Mouse (Mus musculus) fat pad, adult 2 months (tissue): Measurements from ENCODE around the gene Kcnmb4.

Source experiments
- DNase-seq: peaks from one replicate; pipeline ENCODE4 v3.0.0-alpha.2; 2011; ENCODE audit warnings: low read depth, low spot score; ENCODE audit errors: extremely low read depth

Gene Kcnmb4

DNA sequence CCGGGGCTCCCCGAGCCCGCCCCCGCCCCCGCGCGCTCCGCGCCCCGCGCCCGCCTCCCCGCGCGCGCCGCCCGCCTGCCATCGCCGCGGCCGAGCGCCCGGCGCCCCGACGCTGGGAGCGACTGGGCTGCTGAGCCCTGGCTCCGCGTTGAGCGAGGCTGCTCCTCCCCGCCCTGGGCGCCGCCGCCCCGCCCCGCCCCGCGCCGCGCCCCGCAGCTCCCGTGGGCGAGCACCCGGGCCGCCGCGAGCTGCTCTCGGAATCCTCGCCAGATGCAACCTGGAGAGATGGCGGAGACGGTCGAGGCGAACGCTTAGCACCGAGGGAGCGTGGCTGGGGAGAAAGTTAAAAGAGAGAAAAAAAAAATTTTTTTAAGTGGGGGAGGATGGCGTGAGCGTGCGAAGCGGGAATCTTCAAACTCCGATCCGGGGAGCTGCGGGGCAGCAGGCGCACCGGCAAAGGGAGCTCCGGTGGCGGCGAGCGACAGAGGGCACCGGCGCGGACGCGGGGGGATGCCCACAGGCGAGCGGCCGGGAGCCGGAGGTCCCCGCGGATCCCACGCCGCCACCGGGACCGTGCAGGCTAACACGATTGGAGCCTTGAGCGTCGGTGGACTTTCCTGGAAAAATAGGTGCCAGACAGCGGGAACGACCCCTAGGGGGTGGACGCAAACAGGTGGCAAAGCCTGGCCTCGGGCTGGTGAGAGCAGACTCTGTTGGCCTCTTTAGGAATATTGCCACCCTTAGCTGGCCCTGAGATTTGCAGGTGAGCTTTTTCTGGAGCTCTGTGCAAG lies at the start of gene Kcnmb4:
Gene Kcnmb4, minus strand, starts transcription at position 120 of the 791 bp plus-strand sequence.
- DNase-seq: no peak

DNA sequence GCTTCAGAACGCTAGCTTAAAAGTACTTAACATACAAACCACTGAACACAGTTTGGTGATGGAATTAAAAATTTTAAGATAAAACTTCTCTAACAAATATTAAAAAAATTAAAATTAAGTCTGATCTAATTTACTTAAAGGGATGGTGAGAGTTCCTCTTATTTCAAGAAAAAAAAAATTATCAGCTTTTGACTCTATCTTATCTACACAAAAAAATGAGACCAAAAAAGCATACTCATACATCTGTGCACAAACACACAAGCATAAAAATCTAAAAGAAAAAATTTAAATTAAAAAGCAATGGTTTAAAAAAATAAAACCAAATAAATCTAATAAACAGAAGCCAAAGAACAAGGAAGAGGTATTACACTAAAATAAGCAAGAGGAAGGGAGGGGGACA lies 45.9 kb upstream of the Kcnmb4 start:
- DNase-seq: no peak

DNA sequence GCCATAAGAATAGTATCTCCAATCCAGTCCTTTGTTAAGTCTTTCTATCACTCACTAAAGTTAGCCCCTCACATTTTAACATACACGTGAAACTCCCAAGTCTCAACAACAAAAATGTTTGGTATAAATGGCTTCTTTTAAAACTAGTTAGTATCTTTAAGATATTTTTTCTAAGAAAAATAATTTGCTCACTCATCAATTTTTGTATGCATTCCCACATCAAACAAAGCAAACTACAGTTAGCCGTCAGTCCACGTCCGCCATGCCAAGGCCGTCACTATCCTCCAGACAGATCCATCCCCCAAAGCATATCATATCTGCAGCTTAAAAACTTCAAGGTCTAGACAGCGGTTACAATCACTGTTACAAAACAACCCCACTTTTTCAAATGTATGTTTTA lies 41.9 kb upstream of the Kcnmb4 start:
- DNase-seq: no peak

DNA sequence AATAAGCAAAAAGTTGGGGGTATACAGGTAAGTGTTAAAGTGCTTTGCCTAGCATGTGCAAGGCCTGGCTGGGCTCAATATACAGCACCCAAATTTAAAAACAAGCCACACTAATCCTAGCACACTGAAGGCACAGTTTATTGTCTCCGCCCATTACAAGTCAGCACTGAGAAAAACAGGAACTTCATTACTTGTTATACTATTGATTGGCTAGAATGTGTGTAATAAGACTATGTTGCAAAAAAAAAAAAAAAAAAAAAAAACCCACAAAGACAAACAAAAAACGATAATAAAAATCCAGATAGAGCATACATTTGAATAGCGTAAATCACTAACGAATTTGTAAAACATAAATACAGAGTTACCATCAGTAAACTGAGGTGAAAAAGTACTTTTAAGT lies 41.5 kb upstream of the Kcnmb4 start:
- no peak for DNase-seq

DNA sequence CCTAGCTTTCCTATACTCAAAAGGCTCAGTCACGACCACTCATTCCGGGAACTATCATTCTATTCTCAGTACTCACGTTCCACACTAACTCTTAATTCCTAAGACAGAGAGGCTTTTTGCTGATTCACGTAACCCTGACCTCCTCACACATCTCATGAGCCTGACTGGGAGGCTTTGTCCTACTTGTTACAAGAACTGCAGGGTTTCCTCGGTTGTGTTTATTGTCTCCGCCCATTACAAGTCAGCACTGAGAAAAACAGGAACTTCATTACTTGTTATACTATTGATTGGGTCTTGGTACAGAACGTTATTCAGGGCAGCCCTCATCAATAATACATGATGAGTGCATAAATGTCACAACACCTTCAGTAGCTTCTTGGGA lies 39.6 kb upstream of the Kcnmb4 start:
- DNase-seq: no peak

DNA sequence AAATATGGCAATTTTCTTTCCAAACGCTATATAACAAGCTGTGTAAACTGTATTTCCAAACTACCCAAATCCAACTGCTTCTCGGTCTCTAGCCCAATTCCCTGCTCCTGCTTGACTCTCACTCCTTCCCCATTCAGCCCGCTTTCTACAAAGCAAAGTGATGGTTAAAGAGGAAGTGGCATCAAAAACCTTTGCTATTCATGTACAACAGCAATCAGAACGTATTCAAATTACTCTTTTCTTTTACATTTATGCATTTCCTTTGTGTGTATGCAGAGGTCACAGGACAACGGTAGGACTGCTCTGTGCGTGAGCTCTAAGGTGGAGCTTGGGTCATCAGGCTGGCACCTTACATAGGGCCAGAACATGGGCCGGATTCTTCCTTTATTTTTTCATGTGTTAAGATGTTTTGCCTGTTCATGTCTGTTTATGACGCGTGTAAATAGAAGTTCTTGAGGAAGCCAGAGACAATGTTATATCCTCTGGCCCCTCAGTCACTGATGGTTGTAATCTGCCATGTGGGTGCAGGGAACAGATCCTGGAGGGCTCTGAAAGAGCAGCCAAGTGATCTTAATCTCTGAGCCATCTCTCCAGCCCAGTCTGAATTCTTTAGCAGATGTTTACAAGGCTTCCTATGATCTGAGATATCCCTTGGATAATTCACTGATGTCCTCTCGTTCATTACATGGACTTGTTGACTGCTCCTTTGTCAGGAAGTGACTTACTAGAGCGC lies 39.0 kb upstream of the Kcnmb4 start:
- DNase-seq: no peak

DNA sequence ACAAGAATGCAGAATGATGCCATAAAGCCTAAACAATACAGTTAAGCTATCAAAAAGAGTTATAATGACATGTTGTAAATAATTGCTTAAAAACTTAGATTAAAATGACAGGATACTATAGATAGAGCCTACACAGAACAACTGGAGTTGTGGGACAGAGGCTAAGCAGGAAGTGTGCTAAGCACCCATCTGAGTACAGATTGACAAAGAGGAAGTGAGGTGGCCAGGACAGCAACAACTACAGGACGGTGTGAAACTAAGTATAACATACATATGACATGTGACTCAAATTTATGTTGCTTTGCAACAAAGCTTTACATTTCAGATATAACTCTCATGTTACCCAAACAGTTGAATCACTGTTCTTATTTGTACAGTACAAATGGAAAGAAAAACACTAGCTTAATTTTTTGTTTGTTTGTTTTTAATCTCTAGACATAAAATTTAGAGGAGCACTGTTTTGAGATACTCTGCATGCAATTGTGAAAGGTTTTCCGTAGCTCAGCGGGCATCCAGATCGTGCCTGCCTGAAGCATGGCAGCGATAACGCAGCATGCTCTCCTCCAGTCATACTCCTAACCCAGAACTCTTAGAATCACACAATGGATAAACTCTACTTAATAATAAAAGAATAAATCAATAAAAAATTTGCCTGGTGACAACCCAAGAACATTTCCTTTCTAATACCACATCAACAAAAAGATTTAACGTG lies 31.8 kb upstream of the Kcnmb4 start:
- DNase-seq: no peak

DNA sequence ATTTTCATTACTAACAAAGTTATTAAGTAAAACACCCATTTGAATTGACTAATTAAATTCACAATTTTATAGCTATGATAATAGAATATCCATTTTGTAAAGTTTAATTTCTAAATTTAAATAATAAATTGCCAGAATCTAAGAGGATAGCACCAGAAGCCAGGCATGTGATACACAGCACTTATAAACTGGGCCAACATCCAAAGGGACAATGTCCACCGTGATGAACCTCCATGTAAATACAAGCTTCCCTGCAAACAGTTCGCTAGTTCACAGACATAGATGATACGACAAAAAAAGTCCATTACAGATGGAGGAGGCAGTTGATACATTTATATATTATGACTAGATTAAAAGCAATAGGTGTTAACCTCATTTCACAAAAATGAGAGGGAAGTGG lies 19.1 kb upstream of the Kcnmb4 start:
- no peak for DNase-seq

DNA sequence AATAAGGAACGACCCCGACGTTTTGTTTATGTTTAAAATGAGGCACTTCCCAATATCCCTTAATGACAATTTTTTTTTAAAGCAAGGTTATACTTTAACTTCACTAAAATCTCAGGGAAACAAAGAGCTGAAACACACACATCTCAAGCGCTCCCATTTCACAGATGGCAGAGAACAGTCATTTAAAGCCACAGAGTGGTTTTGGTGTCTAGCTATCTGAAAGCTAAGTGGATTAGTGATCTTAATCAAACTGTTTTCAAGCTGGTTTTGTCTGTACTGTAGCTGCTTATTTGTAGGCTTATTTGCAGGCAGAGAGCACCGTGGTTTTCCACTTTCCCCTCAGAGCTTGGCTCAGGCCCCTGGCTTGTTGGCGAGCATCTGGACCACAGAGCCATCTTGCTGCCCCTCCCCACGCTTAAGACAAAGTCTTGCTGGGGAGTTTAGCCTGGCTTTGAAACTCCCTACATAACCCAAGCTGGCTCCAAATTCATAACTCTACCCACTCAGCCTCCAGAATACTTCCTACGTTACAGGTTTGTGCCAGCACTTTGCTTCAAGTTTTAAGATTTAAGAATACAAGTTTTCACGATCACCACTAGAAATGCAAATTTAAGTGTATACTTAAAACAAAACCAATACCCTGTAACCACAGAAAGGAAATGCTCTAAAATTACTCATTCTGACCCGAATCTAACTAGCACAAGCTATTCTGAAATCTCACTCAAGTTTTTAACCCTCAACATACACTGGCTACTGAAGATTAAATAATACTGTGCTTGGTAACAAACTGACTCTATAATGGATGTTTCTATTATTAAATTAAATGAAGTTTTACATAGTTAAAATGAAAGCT lies 13.4 kb upstream of the Kcnmb4 start:
- DNase-seq: no peak

DNA sequence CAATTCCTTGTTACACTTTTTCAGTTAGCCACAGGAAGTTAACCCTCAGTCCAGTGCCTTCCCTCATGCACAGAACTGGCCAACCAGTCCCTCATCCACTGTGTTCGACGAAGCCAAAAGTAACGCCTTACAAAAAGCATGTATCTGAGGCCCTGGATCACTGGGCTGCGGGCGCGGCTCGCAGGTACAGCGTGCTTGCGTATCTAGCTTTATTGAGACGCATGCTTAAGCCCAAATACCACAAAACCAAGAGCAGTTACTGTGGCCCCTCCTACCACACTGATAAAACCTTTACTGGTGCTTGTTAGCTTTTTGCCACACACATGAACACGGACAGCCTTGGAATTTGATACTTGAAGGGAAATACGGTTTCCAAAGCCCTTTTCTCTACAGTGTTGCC lies 8.2 kb upstream of the Kcnmb4 start:
- no peak for DNase-seq

DNA sequence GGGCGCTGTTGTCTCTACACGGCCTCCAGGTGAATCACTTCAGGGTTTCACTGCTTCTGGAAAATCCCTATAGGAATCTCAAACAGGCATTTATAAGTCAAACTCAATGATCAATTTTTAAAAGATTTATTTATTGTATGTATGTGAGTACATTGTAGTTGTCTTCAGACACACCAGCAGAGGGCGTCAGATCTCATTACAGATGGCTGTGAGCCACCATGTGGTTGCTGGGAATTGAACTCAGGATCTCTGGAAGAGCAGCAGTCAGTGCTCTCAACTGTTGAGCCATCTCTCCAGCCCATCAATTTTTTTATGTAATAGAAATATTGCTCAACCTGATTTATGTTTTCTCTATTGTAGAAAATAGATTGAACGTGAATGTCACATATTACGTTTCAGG lies 7.3 kb upstream of the Kcnmb4 start:
- DNase-seq: no peak

DNA sequence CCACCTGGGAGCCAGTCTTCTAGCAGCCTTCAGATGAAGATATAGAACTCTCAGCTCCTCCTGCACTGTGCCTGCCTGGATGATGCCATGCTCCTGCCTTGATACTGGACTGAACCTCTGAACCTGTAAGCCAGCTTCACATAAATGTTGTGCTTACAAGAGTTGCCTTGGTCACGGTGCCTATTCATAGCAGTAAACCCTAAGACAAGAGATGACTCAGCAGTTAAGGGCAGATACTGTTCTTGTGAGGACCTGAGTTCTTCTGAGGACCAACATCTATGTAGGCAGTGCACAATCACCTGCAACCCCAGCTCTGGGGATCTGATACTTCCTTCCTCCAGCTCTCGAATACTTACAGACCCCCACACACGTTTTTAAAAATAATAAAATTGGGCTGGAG lies 2.9 kb upstream of the Kcnmb4 start:
- DNase-seq: no peak

DNA sequence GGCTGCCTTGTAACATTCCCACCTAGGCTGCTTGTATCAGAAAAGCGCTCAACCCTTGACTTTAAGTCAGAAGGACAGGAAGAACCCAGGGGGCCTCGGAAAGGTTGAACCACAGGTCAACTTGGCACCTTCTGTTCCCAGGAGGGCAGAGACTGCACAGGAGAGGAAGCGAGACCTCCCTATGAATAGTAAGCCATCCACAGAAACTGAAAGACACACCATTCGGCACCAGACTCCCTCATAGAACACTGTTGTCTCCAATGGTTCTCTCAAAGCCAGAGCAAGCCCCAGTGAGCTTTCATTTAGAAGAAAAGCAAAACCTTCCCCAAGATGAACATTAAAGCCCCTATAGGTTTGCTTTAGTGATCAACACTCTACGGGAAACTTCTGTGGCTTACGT lies 2.0 kb upstream of the Kcnmb4 start:
- no peak for DNase-seq

DNA sequence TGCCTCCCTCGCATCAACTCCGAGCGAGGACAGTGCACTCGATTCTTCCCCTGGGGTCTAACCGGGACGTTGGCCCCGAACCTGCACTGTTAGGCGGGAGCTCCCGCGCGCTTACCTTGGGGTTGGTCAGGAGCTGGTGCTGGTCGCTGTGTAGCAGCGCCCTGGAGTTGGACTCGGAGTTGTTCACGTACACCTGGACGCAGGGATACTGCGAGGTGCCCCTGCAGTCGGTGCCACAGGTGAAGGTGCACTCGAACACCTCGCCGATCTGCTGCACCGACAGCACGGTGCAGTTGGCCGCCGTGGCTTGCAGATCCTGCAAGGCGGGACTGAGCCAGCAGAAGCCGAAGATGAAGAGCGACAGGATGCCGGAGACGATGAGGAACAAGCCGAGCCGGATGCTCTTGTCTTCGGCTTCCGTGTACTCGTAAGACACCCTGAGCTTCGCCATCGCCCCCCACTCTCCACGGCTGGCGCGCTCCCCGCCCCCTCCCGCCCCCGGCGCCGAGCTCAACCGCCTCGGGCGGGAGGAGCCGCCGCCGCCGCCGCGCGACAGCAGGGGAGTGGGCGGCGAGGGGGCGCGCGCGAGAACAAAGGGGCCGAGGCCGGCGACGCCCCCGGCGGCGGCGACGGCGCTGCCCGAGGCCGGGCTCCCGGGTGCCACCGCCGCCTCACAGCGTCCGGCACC lies 463 bp downstream of the Kcnmb4 start:
- DNase-seq: no peak

DNA sequence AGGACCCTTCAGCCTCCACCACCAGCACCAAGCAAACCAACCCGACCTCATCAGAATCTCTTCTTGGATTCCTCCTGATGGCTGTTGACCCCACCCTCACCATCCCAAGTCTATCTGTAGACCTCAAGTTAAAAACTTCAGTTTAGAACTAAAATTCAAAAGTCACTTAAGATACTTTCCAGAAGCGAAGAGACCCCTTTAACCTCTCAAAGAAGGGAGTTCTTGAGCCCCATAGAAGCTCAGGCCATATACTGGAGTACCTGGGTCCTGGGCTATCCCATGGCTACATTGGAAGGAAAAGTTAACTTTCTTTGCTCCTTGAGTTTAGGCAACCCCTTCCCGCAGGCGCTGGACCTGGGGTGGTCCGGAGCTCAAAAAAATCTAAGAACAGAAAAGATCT lies 1.1 kb downstream of the Kcnmb4 start:
- DNase-seq: no peak

DNA sequence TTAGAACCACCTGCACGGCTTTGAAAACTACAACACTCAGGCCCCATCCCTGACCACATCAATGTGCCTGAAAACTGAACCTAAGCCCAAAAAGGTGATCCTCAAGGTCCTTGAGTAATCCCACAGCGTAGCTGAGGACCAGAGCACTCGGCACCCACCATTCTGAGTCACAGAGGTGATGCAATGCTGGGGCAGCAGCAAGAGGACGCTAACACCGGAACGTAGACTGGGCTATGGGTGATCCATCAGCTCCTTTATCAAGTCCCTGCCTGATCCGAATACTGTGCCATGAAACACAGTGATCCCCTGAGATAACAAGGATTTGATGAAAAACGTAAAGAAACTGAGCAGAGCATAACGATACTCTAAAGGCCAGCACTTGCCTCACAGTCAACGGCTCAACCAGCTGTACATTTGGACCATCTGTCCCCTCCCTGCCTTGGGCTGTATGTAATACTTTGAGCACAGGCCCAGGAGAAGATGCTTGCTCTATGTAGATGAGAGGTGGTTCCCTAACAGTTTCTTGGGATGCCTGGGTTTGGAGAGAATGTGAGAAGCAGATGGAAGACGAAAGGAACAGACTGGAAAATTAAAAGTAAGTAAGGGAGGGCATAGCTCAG lies 3.3 kb downstream of the Kcnmb4 start:
- DNase-seq: no peak

DNA sequence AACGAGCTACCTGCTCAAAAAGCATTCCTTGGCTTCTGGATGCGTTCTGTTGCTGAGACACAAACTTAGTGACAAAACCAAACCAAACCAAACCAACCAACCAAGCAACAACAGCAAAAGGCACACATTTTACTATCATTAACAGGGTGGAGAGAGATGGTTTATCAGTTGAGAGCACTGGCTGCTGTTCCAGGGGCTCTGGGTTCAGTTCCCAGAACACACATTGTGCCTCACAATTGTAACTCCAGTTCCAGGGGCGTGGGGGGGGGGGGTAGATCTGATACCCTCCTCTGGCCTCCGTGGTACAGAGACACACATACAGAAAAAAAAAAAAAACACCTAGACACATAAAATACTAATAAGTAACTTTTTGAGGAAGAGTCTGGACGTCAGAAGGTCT lies 5.6 kb downstream of the Kcnmb4 start:
- no peak for DNase-seq

DNA sequence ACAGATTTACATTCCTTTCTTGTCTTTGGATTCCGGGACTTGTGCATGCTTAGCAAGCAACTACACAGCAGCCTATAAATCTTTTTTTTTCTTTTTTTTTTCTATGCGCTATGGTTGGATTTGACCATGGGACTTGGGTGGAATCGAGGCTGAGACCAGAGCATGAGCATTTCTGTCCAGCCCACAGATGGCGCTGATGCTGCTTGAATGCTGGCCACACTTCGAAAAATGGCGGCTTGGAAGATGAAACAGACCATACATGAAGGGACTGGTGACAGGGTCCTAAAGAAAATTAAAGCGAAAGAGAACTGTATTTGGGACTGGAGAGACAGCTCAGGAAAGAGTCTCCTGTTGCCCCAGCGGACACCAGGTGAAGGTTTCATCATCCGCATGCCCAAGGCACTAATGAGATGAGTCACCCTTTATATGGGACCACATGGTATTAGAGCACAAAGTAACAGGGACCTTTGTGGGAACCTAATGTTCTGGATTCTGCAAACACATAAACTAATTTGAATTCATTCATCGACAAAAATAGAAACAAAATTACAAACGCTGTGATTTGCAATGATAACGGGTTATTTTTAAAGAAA lies 9.8 kb downstream of the Kcnmb4 start:
- DNase-seq: no peak

DNA sequence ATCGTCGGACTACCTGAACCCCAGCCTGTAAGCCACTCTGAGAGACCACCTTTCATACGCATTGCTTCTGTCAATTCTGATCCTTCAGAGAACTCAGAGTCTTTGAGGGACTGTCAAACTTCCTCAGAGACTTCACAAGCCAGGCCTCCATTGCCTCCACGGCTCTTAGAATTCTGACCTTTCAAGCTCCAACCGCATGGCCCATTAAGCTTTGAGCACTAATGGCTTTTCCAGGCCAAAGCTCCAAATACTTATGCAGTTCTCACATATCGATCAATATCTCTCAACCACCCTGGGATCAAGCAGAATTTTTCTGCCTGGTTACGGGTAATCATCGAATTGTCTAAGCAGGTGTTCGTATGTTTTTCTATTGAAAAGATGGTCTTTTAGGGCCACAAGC lies 12.2 kb downstream of the Kcnmb4 start:
- DNase-seq: no peak

DNA sequence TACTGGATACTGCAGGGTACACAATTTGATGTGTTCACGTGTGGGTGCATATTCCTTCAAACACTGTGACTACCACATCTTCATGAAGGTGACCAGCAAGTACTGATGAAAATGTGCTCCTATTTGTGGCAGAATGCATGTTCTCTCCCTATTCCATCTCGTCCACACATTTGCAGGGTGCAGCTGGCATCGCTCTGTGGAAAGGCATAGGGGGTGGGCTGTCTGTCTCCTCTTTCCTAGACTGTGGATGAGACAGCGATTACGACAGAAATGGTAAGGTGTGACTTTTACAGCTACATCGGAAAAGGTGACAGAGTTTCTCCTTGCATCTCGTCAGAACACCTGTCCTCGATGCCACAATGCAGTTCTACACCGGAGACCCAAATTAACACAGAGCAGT lies 14.9 kb downstream of the Kcnmb4 start:
- DNase-seq: no peak
